Comparison of ENCODE assay signal across 20 mouse cellular contexts in the genomic region with DNA sequence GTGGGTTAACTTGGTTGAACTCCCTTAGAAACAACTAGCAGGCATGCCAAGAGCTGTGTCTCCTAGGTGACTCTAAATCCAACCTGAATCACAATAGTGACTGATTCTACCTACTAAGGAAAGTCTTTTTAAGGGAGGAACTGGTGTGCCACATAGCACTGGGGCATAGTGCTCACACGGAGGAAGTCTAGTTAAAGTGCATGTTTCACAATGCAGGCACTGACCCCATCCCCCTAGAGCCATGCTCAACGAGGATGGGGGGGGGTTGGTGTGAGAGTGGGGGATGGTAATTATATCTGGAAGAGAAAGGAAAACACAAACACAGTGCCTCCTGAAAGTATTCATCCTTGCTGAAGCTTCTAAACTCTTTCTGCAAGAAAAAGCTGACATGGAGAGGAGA.
DNase-seq lines count a peak whose midpoint lies in the region; ATAC-seq and TF ChIP-seq lines count a peak whose summit lies in the region.
"Had no signal": no experiment of that assay in that cellular context is flagged by ENCODE, and none has a peak within 500 bp of the region (broad histone marks: within the 10 kb centered on the region; RNA-seq: fewer than 3 reads in every experiment).

No protein-coding gene starts in this region.

- no peak for TF ChIP-seq POLR2A in MEL (IDR thresholded peaks at IDR 0.05; ENCODE audit: control insufficient read depth in 1 of 2, insufficient read depth in 1 of 2, low read depth in 1 of 2, low read length in 2 of 2, poor library complexity in 1 of 2)

- H3K9me3 ChIP-seq in hindbrain, embryonic 12.5 days (replicated peaks): no peaks in the 10 kb centered on the region
- no peaks in the 10 kb centered on the region for H3K9me3 ChIP-seq in hindbrain, embryonic 16.5 days (ENCODE audit: control insufficient read depth, low read length)
- no peaks in the 10 kb centered on the region for H3K9me3 ChIP-seq in MEL (replicated peaks; ENCODE audit: insufficient read depth, low read length)
- peaks cover 5% of the 10 kb centered on the region; the same call in 1 of the 2 replicates for H3K9me3 ChIP-seq in embryonic facial prominence, embryonic 10.5 days
- no peaks in the 10 kb centered on the region for H3K9me3 ChIP-seq in liver, embryonic 12.5 days (replicated peaks)
- H3K9me3 ChIP-seq: midbrain, embryonic 15.5 days had no signal

- no peak overlapping the region for H3K4me3 ChIP-seq in hindbrain, embryonic 12.5 days
- no peak overlapping the region for H3K4me3 ChIP-seq in hindbrain, embryonic 16.5 days (ENCODE audit: low read length)
- H3K4me3 ChIP-seq in MEL (ENCODE audit: control insufficient read depth in 1 of 2, insufficient read depth in 1 of 2, low read depth in 2 of 2, low read length in 2 of 2): no peak overlapping the region
- H3K4me3 ChIP-seq in embryonic facial prominence, embryonic 10.5 days: no peak overlapping the region
- H3K4me3 ChIP-seq in liver, embryonic 12.5 days: no peak overlapping the region
- H3K4me3 ChIP-seq: erythroblast, embryonic 14.5 days; gastrocnemius, adult 2 months; midbrain, embryonic 15.5 days had no signal

- H3K4me1 ChIP-seq in hindbrain, embryonic 12.5 days: peaks cover 38% of the 10 kb centered on the region
- H3K4me1 ChIP-seq in hindbrain, embryonic 16.5 days (ENCODE audit: control insufficient read depth, insufficient read depth, low read depth, low read length): peaks cover 12% of the 10 kb centered on the region
- peaks cover 40 to 44% of the 10 kb centered on the region in 2 experiments for H3K4me1 ChIP-seq in MEL (ENCODE audit: control insufficient read depth in 1 of 2, insufficient read depth in 2 of 2, low read length in 2 of 2)
- peaks cover 60% of the 10 kb centered on the region for H3K4me1 ChIP-seq in embryonic facial prominence, embryonic 10.5 days
- H3K4me1 ChIP-seq in liver, embryonic 12.5 days: peaks cover 58% of the 10 kb centered on the region

- TF ChIP-seq CTCF in MEL (IDR thresholded peaks at IDR 0.05 in 2 of 3, conservative IDR thresholded peaks at IDR 0.05 in 1 of 3; ENCODE audit: control insufficient read depth in 1 of 3, insufficient read depth in 1 of 3, low read depth in 2 of 3, low read length in 3 of 3, poor library complexity in 1 of 3, severe bottlenecking in 1 of 3): no peak

- H3K36me3 ChIP-seq in hindbrain, embryonic 12.5 days: peaks cover 25% of the 10 kb centered on the region
- H3K36me3 ChIP-seq in hindbrain, embryonic 16.5 days (ENCODE audit: control insufficient read depth, insufficient read depth, low read length): peaks cover 7% of the 10 kb centered on the region; the same call in 1 of the 2 replicates
- peaks cover 0 to 48% of the 10 kb centered on the region in 2 experiments; a peak in 2 of 4 replicates for H3K36me3 ChIP-seq in MEL (ENCODE audit: control insufficient read depth in 1 of 2, insufficient read depth in 2 of 2, low read length in 2 of 2)
- H3K36me3 ChIP-seq in embryonic facial prominence, embryonic 10.5 days (replicated peaks): peaks cover 61% of the 10 kb centered on the region
- no peaks in the 10 kb centered on the region for H3K36me3 ChIP-seq in liver, embryonic 12.5 days

- no peak for TF ChIP-seq EP300 in MEL (IDR thresholded peaks at IDR 0.05; ENCODE audit: low read depth in 1 of 2, low read length in 2 of 2)

- H3K9ac ChIP-seq in hindbrain, embryonic 12.5 days: no peak overlapping the region
- H3K9ac ChIP-seq in hindbrain, embryonic 16.5 days (ENCODE audit: low read depth, low read length): no peak overlapping the region
- H3K9ac ChIP-seq in MEL (ENCODE audit: control insufficient read depth, low read depth, low read length, poor library complexity, severe bottlenecking): no peak overlapping the region
- H3K9ac ChIP-seq in liver, embryonic 12.5 days: no peak overlapping the region
- H3K9ac ChIP-seq: midbrain, embryonic 15.5 days had no signal

- DNase-seq in MEL (ENCODE audit: low read depth, low spot score): no peak
- no peak for DNase-seq in embryonic facial prominence, embryonic 10.5 days (ENCODE audit: low spot score)
- no peak for DNase-seq in spleen, adult 12 weeks (ENCODE audit: low spot score)
- DNase-seq in lung, postnatal 36 days: no peak
- no peak for DNase-seq in lung, postnatal 10 days
- DNase-seq: cerebellum, postnatal 10 days; gastrocnemius, adult 2 months; heart, adult 11 months; layer of hippocampus, postnatal 36 days; left cerebral cortex, postnatal 4 days; lung, adult 18-20 months; lung, postnatal 4 days; spleen, adult 18-20 months; thymus, postnatal 25 days had no signal

- no peaks in the 10 kb centered on the region for H3K79me2 ChIP-seq in MEL (ENCODE audit: control insufficient read depth, insufficient read depth, low read length, poor library complexity)

- no peaks in the 10 kb centered on the region for H3K27me3 ChIP-seq in hindbrain, embryonic 12.5 days
- no peaks in the 10 kb centered on the region for H3K27me3 ChIP-seq in hindbrain, embryonic 16.5 days (replicated peaks; ENCODE audit: control insufficient read depth, insufficient read depth, low read length)
- H3K27me3 ChIP-seq in MEL (ENCODE audit: control insufficient read depth in 1 of 2, insufficient read depth in 2 of 2, low read length in 2 of 2): no peaks in the 10 kb centered on the region
- H3K27me3 ChIP-seq in embryonic facial prominence, embryonic 10.5 days (replicated peaks; ENCODE audit: low read depth, poor library complexity, severe bottlenecking): no peaks in the 10 kb centered on the region
- H3K27me3 ChIP-seq in liver, embryonic 12.5 days (replicated peaks): no peaks in the 10 kb centered on the region
- H3K27me3 ChIP-seq: midbrain, embryonic 15.5 days; Patski had no signal

- 20% methylated on average over 2 of the region's 2 CpGs for WGBS in hindbrain, embryonic 12.5 days
- WGBS in hindbrain, embryonic 16.5 days: 16% methylated on average over 2 of the region's 2 CpGs
- 22% methylated on average over 2 of the region's 2 CpGs for WGBS in embryonic facial prominence, embryonic 10.5 days
- 19% methylated on average over 2 of the region's 2 CpGs for WGBS in liver, embryonic 12.5 days (ENCODE audit: insufficient replicate concordance)

- H3K27ac ChIP-seq in hindbrain, embryonic 12.5 days: peak overlapping the region; percentile 60
- no peak overlapping the region for H3K27ac ChIP-seq in hindbrain, embryonic 16.5 days (ENCODE audit: low read depth, low read length)
- H3K27ac ChIP-seq in MEL (ENCODE audit: control insufficient read depth, low read depth, low read length): peak overlapping the region; percentile 81
- peak overlapping the region; percentile 58 for H3K27ac ChIP-seq in embryonic facial prominence, embryonic 10.5 days (replicated peaks)
- 0 out of 2 replicates have a peak overlapping the region, but pooled peaks have one; percentile 34 for H3K27ac ChIP-seq in liver, embryonic 12.5 days
- H3K27ac ChIP-seq: gastrocnemius, adult 2 months; midbrain, embryonic 15.5 days had no signal

- no peak for ATAC-seq in hindbrain, embryonic 12.5 days (ENCODE audit: low FRiP score)
- no peak for ATAC-seq in hindbrain, embryonic 16.5 days
- no peak for ATAC-seq in liver, embryonic 12.5 days
- ATAC-seq: midbrain, embryonic 15.5 days; Patski had no signal

- H3K4me2 ChIP-seq in hindbrain, embryonic 12.5 days (replicated peaks): no peak overlapping the region
- H3K4me2 ChIP-seq in hindbrain, embryonic 16.5 days (ENCODE audit: low read length): no peak overlapping the region
- H3K4me2 ChIP-seq in liver, embryonic 12.5 days: no peak overlapping the region
- H3K4me2 ChIP-seq: midbrain, embryonic 15.5 days had no signal

- no peak for TF ChIP-seq RAD21 in MEL (IDR thresholded peaks at IDR 0.05; ENCODE audit: low read depth, low read length)

TF ChIP-seq in MEL, 35 proteins besides CTCF, POLR2A, EP300 and RAD21:
- TF ChIP-seq USF2 (IDR thresholded peaks at IDR 0.05; ENCODE audit: borderline replicate concordance in 1 of 2, insufficient read depth in 1 of 2, low read depth in 1 of 2, low read length in 2 of 2) (no peak), CHD2 (IDR thresholded peaks at IDR 0.05; ENCODE audit: low read length) (peak; percentile 26; the same call in 1 of the 2 replicates)
